Mouse (Mus musculus) testis, adult 10 weeks (tissue): Measurements from ENCODE around the gene C1qtnf6. TPM values are rescaled to one million over a fixed set of nuclear protein-coding genes. Genes with fewer than 3 reads are reported as not detected.

Experiments used
- polyA plus RNA-seq: library from polyadenylated mRNA; stranded (reverse); fragments of 350-450 nt; fragmentation: Illumina TruSeq; extraction: RNeasy Lipid Tissue Mini Kit (QIAGEN cat#74804); gene quantifications from one replicate; pipeline ENCODE4 v1.2.3, GENCODE M21; 2014; ENCODE audit warnings: low read depth, low replicate concordance

The C1qtnf6 gene
- 1.6 TPM for polyA plus RNA-seq

DNA sequence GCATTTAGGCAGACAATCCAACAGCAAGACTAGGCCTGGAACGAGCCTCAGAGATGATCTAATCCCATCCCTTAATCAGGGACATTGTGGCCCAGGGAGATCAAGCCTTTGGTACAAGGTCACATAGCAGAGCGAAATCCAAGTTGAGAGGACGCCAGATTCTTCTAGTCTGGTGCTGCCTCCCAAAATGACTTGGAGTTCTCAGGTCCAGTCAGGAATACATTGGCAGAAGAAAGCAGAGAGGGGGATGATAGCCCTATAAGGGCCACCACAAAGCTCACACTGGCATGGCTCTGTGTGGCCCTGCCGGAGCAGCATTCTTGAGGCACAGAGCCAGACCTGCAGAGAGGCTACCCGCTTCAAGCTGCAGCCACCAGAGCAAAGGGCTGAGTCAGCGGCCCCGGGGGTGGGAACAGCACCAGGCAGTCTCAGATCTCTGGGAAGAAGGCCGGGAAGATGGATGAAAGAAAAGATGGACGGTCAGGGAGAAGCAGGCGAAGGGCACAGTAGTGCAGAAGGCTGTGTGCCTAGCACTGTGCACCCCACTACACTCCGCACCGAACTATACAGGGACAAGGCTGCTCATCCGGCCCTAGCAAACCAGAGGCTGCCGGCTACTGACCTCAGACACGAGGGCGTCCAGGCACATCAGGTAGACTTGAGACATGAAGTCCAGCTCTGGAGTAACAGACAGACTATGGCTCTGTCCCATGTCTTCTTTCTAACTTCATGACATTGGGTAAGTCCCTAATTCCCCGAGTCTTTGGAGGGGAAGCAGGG, at the start of gene C1qtnf6:
Gene C1qtnf6, minus strand, starts transcription at position 746 of the 780 bp plus-strand sequence.

DNA sequence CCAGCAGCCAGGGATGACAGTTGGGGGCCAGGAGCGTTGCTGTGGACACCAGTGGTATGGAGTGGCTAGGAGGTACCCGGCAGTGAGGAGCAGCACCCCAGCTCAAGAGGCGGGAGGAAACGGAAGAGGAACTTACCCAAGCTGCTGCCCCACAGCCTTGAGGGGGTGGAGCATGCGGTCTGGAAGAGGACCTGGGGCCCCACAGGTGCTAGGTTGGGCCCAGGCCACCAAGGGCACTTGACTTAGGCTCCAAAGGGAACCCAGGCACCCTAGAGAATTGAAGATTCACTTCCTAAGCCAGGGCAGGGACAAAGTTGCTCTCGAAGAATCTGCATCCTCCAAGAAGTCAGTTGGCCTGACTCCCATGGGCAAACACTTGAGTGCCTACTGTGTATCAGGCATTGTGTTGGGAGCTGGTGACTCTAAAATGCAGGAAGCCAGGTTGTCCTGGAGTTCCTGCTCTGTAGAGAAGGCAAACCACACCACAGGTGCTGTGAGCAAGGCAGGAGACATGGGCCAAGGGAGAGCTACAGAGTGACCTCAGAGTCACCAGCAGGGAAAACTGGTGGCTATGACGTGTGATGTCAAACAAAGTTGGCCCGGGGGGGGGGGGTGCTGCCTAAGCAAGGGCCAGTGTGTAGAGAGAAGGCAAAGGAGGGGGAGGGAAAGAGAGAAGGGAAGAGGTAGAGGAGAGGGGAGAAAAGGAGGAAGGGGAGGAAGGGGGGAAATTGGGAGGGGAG, 41.6 kb upstream of the C1qtnf6 start, which contains the start of gene Rac2:
Gene Rac2, minus strand, starts transcription at position 126 of the 740 bp plus-strand sequence.

DNA sequence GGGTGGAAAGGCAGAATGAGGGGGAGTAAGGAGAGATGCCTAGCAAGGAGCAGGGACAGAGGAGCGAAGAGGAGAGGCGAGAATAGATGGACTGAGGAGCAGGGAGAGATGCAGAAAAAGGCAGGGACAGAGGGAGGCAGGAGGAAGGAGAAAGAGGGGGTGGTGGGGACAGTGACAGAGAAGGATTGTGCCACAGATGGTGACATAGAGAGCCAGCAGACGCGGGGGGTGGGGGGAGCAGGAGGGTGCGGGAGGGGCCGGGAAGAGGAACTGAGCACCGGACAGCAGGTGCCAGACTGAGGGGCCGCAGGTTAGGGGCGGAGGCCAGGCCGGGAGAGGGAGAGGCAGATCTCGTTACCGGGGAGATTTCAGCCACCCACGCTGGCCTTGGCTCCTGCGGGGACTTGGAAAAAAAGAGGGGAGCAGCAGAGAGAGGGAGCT, 13.4 kb upstream of the C1qtnf6 start, which contains the start of gene Sstr3:
Gene Sstr3, minus strand, starts transcription at position 125 of the 441 bp plus-strand sequence.

DNA sequence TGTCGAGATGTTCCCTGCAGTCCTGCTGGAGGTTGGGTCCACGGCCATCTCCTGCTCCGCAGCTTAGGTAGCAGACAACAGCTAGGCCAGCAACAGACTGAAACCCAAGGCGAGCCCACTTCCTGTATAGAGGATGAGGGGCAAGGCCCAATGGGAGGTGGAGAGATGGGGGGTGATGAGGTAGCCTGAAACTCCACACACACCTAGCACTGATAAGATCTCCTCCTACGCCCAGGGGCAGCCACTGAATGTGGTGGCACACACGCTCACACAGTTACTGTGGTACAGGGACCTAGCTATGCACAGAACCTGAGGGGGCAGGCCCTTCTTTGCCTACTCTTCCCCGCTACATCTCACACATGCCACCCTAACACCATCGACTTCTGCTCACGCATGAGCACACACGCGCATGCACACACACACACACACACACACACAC, 36.2 kb downstream of the C1qtnf6 start, which contains the start of gene Il2rb:
Gene Il2rb, minus strand, starts transcription at position 304 of the 439 bp plus-strand sequence.

Other genes with a start within 250 kb of the C1qtnf6 start
- gene Csf2rb2, start 225.7 kb downstream of the C1qtnf6 start, polyA plus RNA-seq, result 0.34 TPM
- gene Csf2rb, start 205.7 kb downstream of the C1qtnf6 start, polyA plus RNA-seq, result 0.25 TPM
- gene Tex33, start 135.5 kb downstream of the C1qtnf6 start, polyA plus RNA-seq, result 35.2 TPM
- 1.4 TPM for gene Tst, start 125.5 kb downstream of the C1qtnf6 start, polyA plus RNA-seq
- 0.39 TPM for gene Mpst, start 125.0 kb downstream of the C1qtnf6 start, polyA plus RNA-seq
- gene Kctd17, start 102.9 kb downstream of the C1qtnf6 start, polyA plus RNA-seq, result 0.66 TPM
- gene Tmprss6, start 62.8 kb downstream of the C1qtnf6 start, polyA plus RNA-seq, result not detected
- gene Il2rb, start 36.1 kb downstream of the C1qtnf6 start, polyA plus RNA-seq, result not detected
- not detected for gene Sstr3, start 13.3 kb upstream of the C1qtnf6 start, polyA plus RNA-seq
- gene Rac2, start 41.4 kb upstream of the C1qtnf6 start, polyA plus RNA-seq, result 0.34 TPM
- 0.32 TPM for gene Cyth4, start 65.6 kb upstream of the C1qtnf6 start, polyA plus RNA-seq
- 0.27 TPM for gene Elfn2, start 187.4 kb upstream of the C1qtnf6 start, polyA plus RNA-seq
- not detected for gene Mfng, start 242.1 kb upstream of the C1qtnf6 start, polyA plus RNA-seq